Mouse (Mus musculus): ENCODE data around the gene C130050O18Rik.

C130050O18Rik gene

GRCm38 (mm10) chr5:139459938-139460337, 54.9 kb downstream of the C130050O18Rik start:
- no peak for DNase-seq (ENCODE audit: low spot score in 2 of 2)

DNA sequence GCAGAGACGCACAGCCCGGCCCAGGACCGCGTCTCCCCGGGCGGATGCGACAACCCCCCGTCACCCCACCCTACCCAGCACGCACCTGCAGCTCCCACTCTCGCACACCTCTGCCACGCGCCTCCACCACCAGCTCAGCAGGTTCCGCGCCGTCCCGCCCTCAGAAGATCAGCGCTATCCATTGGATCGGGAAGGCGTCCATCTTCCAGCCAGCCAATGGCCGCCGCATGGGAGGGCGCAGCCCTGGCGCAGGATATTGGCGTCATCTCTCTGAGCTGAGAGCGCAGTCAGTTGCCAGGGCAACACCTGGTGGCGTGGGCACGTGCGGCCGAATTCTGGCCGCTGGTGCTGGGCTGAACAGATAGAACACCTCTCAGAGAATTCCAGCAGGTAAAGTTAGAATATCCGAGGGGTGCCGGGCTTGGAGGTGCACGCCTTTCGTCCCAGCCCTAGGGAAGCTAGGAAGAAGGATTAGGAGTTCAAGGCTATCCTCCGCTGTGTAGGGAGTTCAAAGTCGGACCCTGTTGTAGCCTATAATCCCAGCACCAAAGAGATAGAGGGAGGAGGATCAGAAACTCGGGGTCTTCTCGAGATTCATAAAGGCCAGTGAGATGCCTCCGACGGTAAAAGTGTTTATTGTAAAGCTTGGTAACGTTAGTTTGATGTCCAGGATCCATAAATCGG, 55.4 kb downstream of the C130050O18Rik start, which contains the start of gene 3110082I17Rik:
Gene 3110082I17Rik (minus strand): TSS at position 144 of the 684 bp plus-strand sequence.
- peak; percentile 95 to 99 for DNase-seq (ENCODE audit: low spot score in 2 of 2)

DNA sequence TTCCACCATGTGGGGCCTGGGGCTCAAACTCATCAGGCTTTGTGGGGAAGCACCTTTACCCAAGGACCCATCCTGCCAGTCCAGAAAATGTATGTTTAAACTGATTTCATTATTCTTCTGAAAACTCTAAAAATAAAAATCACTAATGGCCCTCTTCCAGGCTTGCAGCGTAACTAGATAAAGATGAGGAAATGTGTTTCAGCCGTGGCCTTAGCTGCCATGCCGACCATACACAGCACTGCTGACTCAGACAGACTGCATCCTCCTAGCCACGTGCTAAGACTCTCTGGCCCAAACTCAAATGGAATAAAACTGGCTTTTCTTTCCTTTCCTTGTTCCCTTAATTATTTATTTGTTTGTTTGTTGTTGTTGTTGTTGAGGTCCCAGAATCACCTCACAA, 59.8 kb downstream of the C130050O18Rik start:
- DNase-seq (ENCODE audit: low spot score in 2 of 2) = no peak

Measured in frontal cortex, postnatal 10 days (tissue).